Mouse (Mus musculus): ENCODE measurements around the gene Fcna.

The Fcna gene

GRCm38 (mm10) chr2:25627811-25628210 lies at the start of gene Fcna:
TSS of gene Fcna (minus strand) at chr2:25628030.
- DNase-seq (ENCODE audit: low read depth, low spot score), result no peak

- DNase-seq (ENCODE audit: low read depth, low spot score), result no peak
Observed at GRCm38 (mm10) chr2:25676486-25676885, 48.7 kb upstream of the Fcna start, which contains the start of gene Lcn6. TSS of gene Lcn6 (plus strand) at chr2:25676786.

- DNase-seq (ENCODE audit: low read depth, low spot score), result no peak
Observed at GRCm38 (mm10) chr2:25666516-25666915, 38.7 kb upstream of the Fcna start.

GRCm38 (mm10) chr2:25664125-25664524 lies 36.3 kb upstream of the Fcna start:
- DNase-seq (ENCODE audit: low read depth, low spot score), result no peak

GRCm38 (mm10) chr2:25663511-25663910 lies 35.7 kb upstream of the Fcna start:
- DNase-seq (ENCODE audit: low read depth, low spot score), result peak; percentile 26

- DNase-seq (ENCODE audit: low read depth, low spot score), result no peak
Observed at GRCm38 (mm10) chr2:25661245-25661970, 33.6 kb upstream of the Fcna start.

GRCm38 (mm10) chr2:25660279-25660678 lies 32.4 kb upstream of the Fcna start:
- DNase-seq (ENCODE audit: low read depth, low spot score), result no peak

GRCm38 (mm10) chr2:25657652-25658051 lies 29.8 kb upstream of the Fcna start, which contains the start of gene Lcn5:
TSS of gene Lcn5 (plus strand) at chr2:25657952.
- no peak for DNase-seq (ENCODE audit: low read depth, low spot score)

- DNase-seq (ENCODE audit: low read depth, low spot score), result no peak
Observed at GRCm38 (mm10) chr2:25657246-25657645, 29.4 kb upstream of the Fcna start.

- DNase-seq (ENCODE audit: low read depth, low spot score), result no peak
Observed at GRCm38 (mm10) chr2:25656691-25657090, 28.9 kb upstream of the Fcna start.

GRCm38 (mm10) chr2:25654502-25654901 lies 26.7 kb upstream of the Fcna start:
- DNase-seq (ENCODE audit: low read depth, low spot score), result no peak

- DNase-seq (ENCODE audit: low read depth, low spot score), result no peak
Observed at GRCm38 (mm10) chr2:25652902-25653301, 25.1 kb upstream of the Fcna start, which contains the start of gene Lcn8. TSS of gene Lcn8 (plus strand) at chr2:25653120.

GRCm38 (mm10) chr2:25639890-25640289 lies 12.1 kb upstream of the Fcna start:
- peak; percentile 30 for DNase-seq (ENCODE audit: low read depth, low spot score)

GRCm38 (mm10) chr2:25634046-25634445 lies 6.2 kb upstream of the Fcna start:
- DNase-seq (ENCODE audit: low read depth, low spot score), result no peak

GRCm38 (mm10) chr2:25633616-25634015 lies 5.8 kb upstream of the Fcna start:
- DNase-seq (ENCODE audit: low read depth, low spot score), result no peak

- no peak for DNase-seq (ENCODE audit: low read depth, low spot score)
Observed at GRCm38 (mm10) chr2:25628738-25629137, 908 bp upstream of the Fcna start.

GRCm38 (mm10) chr2:25625986-25626385 lies 1.8 kb downstream of the Fcna start:
- DNase-seq (ENCODE audit: low read depth, low spot score), result no peak

GRCm38 (mm10) chr2:25621229-25622200 lies 6.3 kb downstream of the Fcna start, which contains the start of gene Tmem141:
TSS of gene Tmem141 (minus strand) at chr2:25622005.
- peak; percentile 59 for DNase-seq (ENCODE audit: low read depth, low spot score)

GRCm38 (mm10) chr2:25620852-25621228 lies 7.0 kb downstream of the Fcna start:
- DNase-seq (ENCODE audit: low read depth, low spot score), result no peak

- DNase-seq (ENCODE audit: low read depth, low spot score), result peak; percentile 70
Observed at GRCm38 (mm10) chr2:25620386-25620785, 7.4 kb downstream of the Fcna start.

- DNase-seq (ENCODE audit: low read depth, low spot score), result no peak
Observed at GRCm38 (mm10) chr2:25617578-25617977, 10.3 kb downstream of the Fcna start, which contains the start of gene Ccdc183. TSS of gene Ccdc183 (minus strand) at chr2:25617678.

GRCm38 (mm10) chr2:25616398-25616797 lies 11.4 kb downstream of the Fcna start:
- no peak for DNase-seq (ENCODE audit: low read depth, low spot score)

Data from CD4-positive helper T cell, adult 2 months (primary cell).